In the genomic region with DNA sequence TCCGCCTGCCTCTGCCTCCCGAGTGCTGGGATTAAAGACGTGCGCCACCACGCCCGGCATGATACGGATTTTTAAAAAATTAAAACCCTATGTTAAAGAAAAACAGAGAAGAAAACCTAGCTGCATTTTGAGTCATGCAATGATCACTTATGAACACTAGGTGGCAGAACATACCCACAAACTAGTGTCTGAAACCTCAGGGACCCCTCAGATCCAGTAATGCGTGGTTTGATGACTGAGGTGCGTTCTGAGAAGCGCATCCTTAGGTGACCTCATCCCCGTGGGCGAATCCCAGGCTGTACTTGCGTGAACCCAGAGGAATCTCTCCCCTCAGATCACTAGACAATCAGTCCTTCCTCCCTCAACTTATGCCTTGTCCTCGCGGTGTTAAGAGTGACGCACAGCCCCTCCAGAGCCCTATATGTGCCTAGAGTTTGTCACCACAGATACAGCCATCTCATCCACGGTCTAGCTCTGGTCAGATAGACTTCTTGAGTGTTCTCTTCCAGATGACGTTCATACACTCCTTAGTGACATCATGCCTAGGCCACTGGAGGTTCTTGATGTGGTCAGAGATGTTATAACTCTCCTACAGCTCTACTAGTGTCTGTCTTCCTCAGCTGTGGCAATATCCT, we compare ENCODE assay signal across 7 mouse cellular contexts. TPM values are rescaled to one million over a fixed set of nuclear protein-coding genes. Genes with fewer than 3 reads are reported as not detected.
DNase-seq lines count a peak whose midpoint lies in the region; ATAC-seq and TF ChIP-seq lines count a peak whose summit lies in the region.

No protein-coding gene starts in this region.

- H3K36me3 ChIP-seq in heart, embryonic 16.5 days (ENCODE audit: control insufficient read depth, insufficient read depth): no peaks in the 10 kb centered on the region
- H3K36me3 ChIP-seq in midbrain, embryonic 11.5 days (ENCODE audit: control insufficient read depth, insufficient read depth, low read length): no peaks in the 10 kb centered on the region
- H3K36me3 ChIP-seq in stomach, postnatal 0 days (ENCODE audit: control insufficient read depth, insufficient read depth, low read length): no peaks in the 10 kb centered on the region

- no peak overlapping the region for H3K4me3 ChIP-seq in heart, embryonic 16.5 days (ENCODE audit: low read length)
- no peak overlapping the region for H3K4me3 ChIP-seq in midbrain, embryonic 11.5 days (ENCODE audit: low read depth, low read length)
- no peak overlapping the region for H3K4me3 ChIP-seq in stomach, postnatal 0 days (ENCODE audit: low read depth, low read length)

- H3K4me2 ChIP-seq in heart, embryonic 16.5 days (ENCODE audit: low read depth, low read length): peak overlapping the region; percentile 42
- peak overlapping the region; percentile 15; the same call in 1 of the 2 replicates for H3K4me2 ChIP-seq in midbrain, embryonic 11.5 days
- no peak overlapping the region for H3K4me2 ChIP-seq in stomach, postnatal 0 days (replicated peaks; ENCODE audit: low read depth)

- no peaks in the 10 kb centered on the region for H3K9me3 ChIP-seq in heart, embryonic 16.5 days (replicated peaks; ENCODE audit: control insufficient read depth, low read length)
- no peaks in the 10 kb centered on the region for H3K9me3 ChIP-seq in midbrain, embryonic 11.5 days (ENCODE audit: control insufficient read depth, low read length)
- no peaks in the 10 kb centered on the region for H3K9me3 ChIP-seq in stomach, postnatal 0 days (ENCODE audit: control insufficient read depth, low read length)

- peak; percentile 87 for TF ChIP-seq CTCF in stomach, postnatal 0 days (IDR thresholded peaks at IDR 0.05; ENCODE audit: low read depth)

- H3K27ac ChIP-seq in heart, embryonic 16.5 days (ENCODE audit: low read length): no peak overlapping the region
- H3K27ac ChIP-seq in midbrain, embryonic 11.5 days (ENCODE audit: low read depth, low read length): no peak overlapping the region
- no peak overlapping the region for H3K27ac ChIP-seq in stomach, postnatal 0 days (replicated peaks)

- TF ChIP-seq EP300 in stomach, postnatal 0 days (optimal IDR thresholded peaks at IDR 0.05): no peak

- no peaks in the 10 kb centered on the region; the same call in 1 of the 2 replicates for H3K27me3 ChIP-seq in heart, embryonic 16.5 days (ENCODE audit: control insufficient read depth, insufficient read depth, low read length)
- H3K27me3 ChIP-seq in midbrain, embryonic 11.5 days (ENCODE audit: control insufficient read depth, insufficient read depth, low read length): no peaks in the 10 kb centered on the region
- H3K27me3 ChIP-seq in stomach, postnatal 0 days (ENCODE audit: control insufficient read depth, insufficient read depth, low read length): no peaks in the 10 kb centered on the region

- WGBS in heart, embryonic 16.5 days: 18% methylated on average over 18 of the region's 18 CpGs
- 26% methylated on average over 18 of the region's 18 CpGs for WGBS in midbrain, embryonic 11.5 days
- 20% methylated on average over 18 of the region's 18 CpGs for WGBS in stomach, postnatal 0 days

- DNase-seq in 3T3-L1 (ENCODE audit: low read depth, low spot score): peak; percentile 70
- peak; percentile 50 to 52 for DNase-seq in B cell, adult 2 months
- DNase-seq in layer of hippocampus, postnatal 10 days (ENCODE audit: low spot score in 2 of 2): peak; percentile 49 to 59
- peak; percentile 90 for DNase-seq in midbrain, embryonic 11.5 days (ENCODE audit: low spot score, missing footprints)
- DNase-seq in stomach, postnatal 0 days (ENCODE audit: low spot score): peak; percentile 17

- H3K4me1 ChIP-seq in heart, embryonic 16.5 days (ENCODE audit: control insufficient read depth, insufficient read depth, low read length): no peaks in the 10 kb centered on the region
- H3K4me1 ChIP-seq in midbrain, embryonic 11.5 days (ENCODE audit: control insufficient read depth, insufficient read depth, low read length): no peaks in the 10 kb centered on the region
- H3K4me1 ChIP-seq in stomach, postnatal 0 days (replicated peaks; ENCODE audit: control insufficient read depth, insufficient read depth): no peaks in the 10 kb centered on the region

- H3K9ac ChIP-seq in heart, embryonic 16.5 days (ENCODE audit: low read length): peak overlapping the region; percentile 26; the same call in 1 of the 2 replicates
- no peak overlapping the region for H3K9ac ChIP-seq in midbrain, embryonic 11.5 days (ENCODE audit: low read length)
- H3K9ac ChIP-seq in stomach, postnatal 0 days (ENCODE audit: low read length): no peak overlapping the region

- peak; percentile 78 for ATAC-seq in common myeloid progenitor, adult 5-6 weeks (replicated peaks; ENCODE audit: low read depth, poor library complexity, severe bottlenecking)
- ATAC-seq in heart, embryonic 16.5 days (replicated peaks; ENCODE audit: extremely low read depth, insufficient read depth, low FRiP score): no peak
- ATAC-seq in midbrain, embryonic 11.5 days (ENCODE audit: low FRiP score): peak; percentile 77
- ATAC-seq in stomach, postnatal 0 days (ENCODE audit: low FRiP score, low TSS enrichment): peak; percentile 56

RNA-seq across cellular contexts. Expression of gene Dnajc13, which starts 14.9 kb away (rescaled TPM):
- 42.0 and 48.6 TPM in 2 replicates for total RNA-seq in common myeloid progenitor, adult 5-6 weeks (2017)
- 17.0 and 21.6 TPM in 2 replicates for polyA plus RNA-seq in heart, embryonic 16.5 days (2015; fragmentation: Nextera tagmentation; extraction: Ambion mirVana)
- total RNA-seq in layer of hippocampus, postnatal 10 days (2021): 10 to 100 TPM; 71.0 to 71.3 TPM
- polyA plus RNA-seq in midbrain, embryonic 11.5 days (2014; fragmentation: Nextera tagmentation; extraction: Ambion mirVana): 22.9 and 25.8 TPM in 2 replicates
- polyA plus RNA-seq in stomach, postnatal 0 days (2015; fragmentation: Nextera tagmentation; extraction: Ambion mirVana): 10.7 and 11.5 TPM in 2 replicates

RNA-seq across cellular contexts. Expression of gene Acpp, which starts 59.9 kb away (rescaled TPM):
- total RNA-seq in common myeloid progenitor, adult 5-6 weeks (2017): 0.32 TPM in 1 of 2 replicates, not detected in the other
- 0.42 and 0.85 TPM in 2 replicates for polyA plus RNA-seq in heart, embryonic 16.5 days (2015; fragmentation: Nextera tagmentation; extraction: Ambion mirVana)
- under 1 TPM; 0.54 to 0.59 TPM for total RNA-seq in layer of hippocampus, postnatal 10 days (2021)
- 0.11 TPM in 1 of 2 replicates, not detected in the other for polyA plus RNA-seq in midbrain, embryonic 11.5 days (2014; fragmentation: Nextera tagmentation; extraction: Ambion mirVana)
- 9.8 and 10.8 TPM in 2 replicates for polyA plus RNA-seq in stomach, postnatal 0 days (2015; fragmentation: Nextera tagmentation; extraction: Ambion mirVana)

Comparison
In these comparisons a context has a peak if more than half of its experiments do, and no peak if none do; other contexts are left out.
1. DNase-seq: peak in every context shown above with its lines; median percentile 90 in midbrain, embryonic 11.5 days; 70 in 3T3-L1; 54 in layer of hippocampus, postnatal 10 days; 51 in B cell, adult 2 months; 17 in stomach, postnatal 0 days.